Mouse (Mus musculus) hindbrain, embryonic 14.5 days (tissue): ENCODE results near the gene Ruvbl2. TPM values are rescaled to one million over a fixed set of nuclear protein-coding genes. Genes with fewer than 3 reads are reported as not detected.

ENCODE experiments used
- ATAC-seq: fragments of 200-750 bp; cut with Nextera tagmentation; 2 replicates; pipeline ENCODE4 v1.8.0; 2017; ENCODE audit warnings: moderate number of reproducible peaks, mild to moderate bottlenecking, moderate TSS enrichment, moderate library complexity; ENCODE audit not compliant: low FRiP score
- DNase-seq: peaks from one replicate; pipeline ENCODE4 v3.0.0-alpha.2; 2015; ENCODE audit warnings: low spot score
- H3K27ac ChIP-seq: fragments of 300-500 bp; sonication (generic); 2 replicates; pipeline ENCODE4 v1.5.1; 2014; ENCODE audit warnings: mild to moderate bottlenecking, moderate library complexity
- H3K27me3 ChIP-seq: fragments of 300-500 bp; sonication (generic); 2 replicates; pipeline ENCODE4 v1.6.1; 2014; ENCODE audit warnings: mild to moderate bottlenecking, low read length, mixed read lengths; ENCODE audit not compliant: control insufficient read depth, insufficient read depth
- H3K36me3 ChIP-seq: fragments of 300-500 bp; sonication (generic); replicated peaks from 2 replicates; pipeline ENCODE4 v1.6.1; 2014; ENCODE audit not compliant: control insufficient read depth, insufficient read depth
- H3K4me1 ChIP-seq: fragments of 300-500 bp; sonication (generic); replicated peaks from 2 replicates; pipeline ENCODE4 v1.6.1; 2014; ENCODE audit warnings: antibody characterized with exemption, low read length, mixed read lengths; ENCODE audit not compliant: control insufficient read depth, insufficient read depth
- H3K4me2 ChIP-seq: fragments of 300-500 bp; sonication (generic); replicated peaks from 2 replicates; pipeline ENCODE4 v1.6.1; 2014; ENCODE audit warnings: mild to moderate bottlenecking, moderate library complexity
- H3K4me3 ChIP-seq: fragments of 300-500 bp; sonication (generic); replicated peaks from 2 replicates; pipeline ENCODE4 v1.5.1; 2014; ENCODE audit warnings: mild to moderate bottlenecking, low read length
- H3K9ac ChIP-seq: fragments of 300-500 bp; sonication (generic); 2 replicates; pipeline ENCODE4 v1.6.1; 2014
- H3K9me3 ChIP-seq: fragments of 300-500 bp; sonication (generic); 2 replicates; pipeline ENCODE4 v1.6.1; 2016; ENCODE audit warnings: low read length; ENCODE audit not compliant: control insufficient read depth
- WGBS: fragments of 180-500 bp; shearing (Covaris S2); extraction: QIAGEN DNeasy Blood & Tissue Kit; methylation state at CpG from one replicate; pipeline ENCODE4 v1.1.7; 2014; 5-methylcytosine and 5-hydroxymethylcytosine counted together
- polyA plus RNA-seq: library from polyadenylated mRNA; unstranded; fragments of >200 nt; fragmentation: Nextera tagmentation; extraction: Ambion mirVana; gene quantifications from 2 replicates; pipeline ENCODE4 v1.2.1, GENCODE M21; 2014

Ruvbl2 gene
- polyA plus RNA-seq, 1 experiment from 2014 or later = 83.9 TPM

- Histone ChIP-seq H3K27ac (no peak overlapping the region), H3K4me2 (no peak overlapping the region), H3K27me3 (no peaks in the 10 kb centered on the region), H3K4me1 (no peaks in the 10 kb centered on the region), H3K36me3 (no peaks in the 10 kb centered on the region), H3K9me3 (no peaks in the 10 kb centered on the region), H3K4me3 (no peak overlapping the region), H3K9ac (no peak overlapping the region)
- 63% methylated on average over 1 of the region's 1 CpGs for WGBS
- ATAC-seq (no peak), DNase-seq (no peak)
Measured at GRCm38 (mm10) chr7:45476453-45476852, 38.6 kb upstream of the Ruvbl2 start.

GRCm38 (mm10) chr7:45475291-45475969 lies 37.5 kb upstream of the Ruvbl2 start:
- peak overlapping the region; percentile 33; the same call in 1 of the 2 replicates for H3K4me2 ChIP-seq
- H3K9ac ChIP-seq = no peak overlapping the region
- H3K27ac ChIP-seq = no peak overlapping the region
- no peaks in the 10 kb centered on the region for H3K9me3 ChIP-seq
- DNase-seq = no peak
- no peak for ATAC-seq
- H3K27me3 ChIP-seq = no peaks in the 10 kb centered on the region
- no peak overlapping the region for H3K4me3 ChIP-seq
- H3K36me3 ChIP-seq = no peaks in the 10 kb centered on the region
- 79% methylated on average over 16 of the region's 16 CpGs for WGBS
- no peaks in the 10 kb centered on the region for H3K4me1 ChIP-seq

DNA sequence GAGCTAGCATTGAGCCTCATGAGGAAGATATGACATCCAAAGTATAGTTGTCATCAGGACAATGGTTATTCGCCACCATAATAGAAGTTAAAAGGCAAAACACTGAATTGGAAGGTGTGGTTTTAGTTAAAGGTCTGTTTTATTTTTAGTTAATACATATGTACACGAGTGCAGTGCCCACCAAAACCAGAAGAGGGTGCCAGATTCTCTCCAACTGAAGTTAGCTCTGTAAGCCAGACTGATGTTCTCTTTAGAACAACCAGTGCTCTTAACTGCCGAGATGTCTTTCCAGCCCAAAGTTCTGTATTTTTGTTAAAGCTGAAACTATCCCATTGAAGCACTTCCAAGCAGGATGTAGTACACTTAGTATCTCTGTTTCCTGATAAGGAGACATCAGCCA lies 33.0 kb upstream of the Ruvbl2 start:
- whole genome bisulfite sequencing = 12% methylated on average over 3 of the region's 3 CpGs
- no peaks in the 10 kb centered on the region for H3K9me3 ChIP-seq
- DNase-seq = peak; percentile 91
- H3K4me1 ChIP-seq = peaks cover 6% of the 10 kb centered on the region
- ATAC-seq = no peak
- no peak overlapping the region for H3K4me3 ChIP-seq
- no peaks in the 10 kb centered on the region for H3K36me3 ChIP-seq
- no peak overlapping the region for H3K9ac ChIP-seq
- no peaks in the 10 kb centered on the region for H3K27me3 ChIP-seq
- no peak overlapping the region for H3K4me2 ChIP-seq
- H3K27ac ChIP-seq = no peak overlapping the region

DNA sequence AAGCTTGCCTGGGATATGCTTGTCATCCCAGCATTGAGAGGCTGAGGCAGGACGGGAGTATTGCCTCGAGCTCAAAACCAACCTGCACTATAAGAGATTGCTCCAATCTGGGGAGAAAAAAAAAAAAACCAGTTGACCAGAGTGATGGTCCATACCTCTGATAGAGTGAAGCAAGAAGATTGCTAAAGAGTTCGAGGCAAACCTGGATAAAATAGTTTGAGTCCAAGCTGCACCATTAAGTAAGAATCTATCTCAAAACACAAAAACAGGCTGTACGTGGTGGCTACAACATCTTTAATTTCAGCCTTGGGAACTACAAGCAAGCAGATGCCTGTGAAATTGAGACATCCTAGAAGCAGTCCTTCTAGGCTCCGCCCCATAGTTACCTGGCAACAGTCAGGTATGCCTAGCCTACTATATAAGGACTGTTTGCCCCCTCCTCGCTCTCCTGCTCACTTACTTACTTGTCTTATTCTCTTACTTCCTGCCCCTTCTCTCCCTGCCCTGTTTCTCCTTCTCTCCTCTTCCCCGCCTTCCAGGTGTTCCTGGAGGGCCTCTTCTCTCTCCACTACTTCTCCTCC lies 29.3 kb upstream of the Ruvbl2 start:
- no peak overlapping the region for H3K27ac ChIP-seq
- no peaks in the 10 kb centered on the region for H3K27me3 ChIP-seq
- H3K4me1 ChIP-seq = peaks cover 15% of the 10 kb centered on the region
- no peaks in the 10 kb centered on the region for H3K9me3 ChIP-seq
- peak overlapping the region; percentile 95 for H3K4me2 ChIP-seq
- H3K4me3 ChIP-seq = peak overlapping the region; percentile 86
- 37% methylated on average over 7 of the region's 7 CpGs for WGBS
- DNase-seq = no peak
- ATAC-seq = no peak; the same call in 1 of the 2 replicates
- peaks cover 35% of the 10 kb centered on the region for H3K36me3 ChIP-seq
- H3K9ac ChIP-seq = peak overlapping the region; percentile 88

GRCm38 (mm10) chr7:45466283-45467089 lies 28.6 kb upstream of the Ruvbl2 start, which contains the start of gene Bax:
Bax (minus strand) TSS chr7:45466898.
- WGBS = under 1% methylated on average over 56 of the region's 58 CpGs
- Histone ChIP-seq H3K9ac (peak within 1 kb of the TSS; percentile 88), H3K36me3 (peaks cover 42% of the 10 kb centered on the region), H3K27me3 (no peaks in the 10 kb centered on the region), H3K4me3 (peak within 1 kb of the TSS; percentile 86), H3K4me1 (peaks cover 15% of the 10 kb centered on the region), H3K27ac (peak within 1 kb of the TSS; percentile 72; the same call in 1 of the 2 replicates), H3K4me2 (peak within 1 kb of the TSS; percentile 95), H3K9me3 (no peaks in the 10 kb centered on the region)
- ATAC-seq (peak; percentile 80), DNase-seq (peak; percentile 98)

- Histone ChIP-seq H3K9me3 (no peaks in the 10 kb centered on the region), H3K36me3 (peaks cover 43% of the 10 kb centered on the region), H3K4me3 (peak overlapping the region; percentile 86), H3K27ac (no peak overlapping the region), H3K4me1 (peaks cover 22% of the 10 kb centered on the region), H3K27me3 (no peaks in the 10 kb centered on the region), H3K9ac (peak overlapping the region; percentile 88), H3K4me2 (peak overlapping the region; percentile 95)
- no peak for DNase-seq
- no peak for ATAC-seq
- WGBS = 81% methylated on average over 9 of the region's 9 CpGs
Measured at GRCm38 (mm10) chr7:45465549-45465948, 27.7 kb upstream of the Ruvbl2 start.

DNA sequence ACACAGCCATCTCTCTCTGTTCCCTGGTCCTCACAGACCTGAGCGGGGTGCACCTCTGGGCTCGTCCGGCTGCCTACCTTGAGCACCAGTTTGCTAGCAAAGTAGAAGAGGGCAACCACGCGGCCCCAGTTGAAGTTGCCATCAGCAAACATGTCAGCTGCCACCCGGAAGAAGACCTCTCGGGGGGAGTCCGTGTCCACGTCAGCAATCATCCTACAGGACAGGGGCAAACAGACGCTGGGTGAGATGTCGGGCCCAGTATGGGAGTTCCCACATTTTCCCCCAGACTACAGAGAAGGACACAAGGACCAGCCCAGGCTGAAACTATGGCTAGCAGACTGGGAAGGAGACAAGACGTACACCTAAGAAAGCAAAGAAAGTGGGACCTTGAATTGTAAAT lies 27.2 kb upstream of the Ruvbl2 start:
- DNase-seq (no peak), ATAC-seq (no peak)
- no peak overlapping the region for H3K27ac ChIP-seq
- peak overlapping the region; percentile 95 for H3K4me2 ChIP-seq
- H3K36me3 ChIP-seq = peaks cover 43% of the 10 kb centered on the region
- no peaks in the 10 kb centered on the region for H3K9me3 ChIP-seq
- peaks cover 27% of the 10 kb centered on the region for H3K4me1 ChIP-seq
- peak overlapping the region; percentile 88; the same call in 1 of the 2 replicates for H3K9ac ChIP-seq
- peak overlapping the region; percentile 86; the same call in 1 of the 2 replicates for H3K4me3 ChIP-seq
- 96% methylated on average over 12 of the region's 12 CpGs for WGBS
- no peaks in the 10 kb centered on the region for H3K27me3 ChIP-seq

- WGBS = 95% methylated on average over 7 of the region's 7 CpGs
- H3K27ac ChIP-seq = no peak overlapping the region
- peaks cover 27% of the 10 kb centered on the region for H3K4me1 ChIP-seq
- H3K4me3 ChIP-seq = no peak overlapping the region
- ATAC-seq (no peak), DNase-seq (no peak)
- no peak overlapping the region for H3K4me2 ChIP-seq
- no peaks in the 10 kb centered on the region for H3K27me3 ChIP-seq
- no peaks in the 10 kb centered on the region for H3K9me3 ChIP-seq
- no peak overlapping the region for H3K9ac ChIP-seq
- peaks cover 43% of the 10 kb centered on the region for H3K36me3 ChIP-seq
Measured at GRCm38 (mm10) chr7:45463987-45464778, 26.3 kb upstream of the Ruvbl2 start.
